Mouse (Mus musculus): ENCODE data around the gene Gm3625. TPM values are rescaled to one million over a fixed set of nuclear protein-coding genes. Genes with fewer than 3 reads are reported as not detected.

Gm3625 gene
- total RNA-seq (2014; rRNA removed) (not detected in 2 replicates), polyA plus RNA-seq (2015; fragmentation: Nextera tagmentation; extraction: Ambion mirVana) (not detected in 2 replicates)

DNA sequence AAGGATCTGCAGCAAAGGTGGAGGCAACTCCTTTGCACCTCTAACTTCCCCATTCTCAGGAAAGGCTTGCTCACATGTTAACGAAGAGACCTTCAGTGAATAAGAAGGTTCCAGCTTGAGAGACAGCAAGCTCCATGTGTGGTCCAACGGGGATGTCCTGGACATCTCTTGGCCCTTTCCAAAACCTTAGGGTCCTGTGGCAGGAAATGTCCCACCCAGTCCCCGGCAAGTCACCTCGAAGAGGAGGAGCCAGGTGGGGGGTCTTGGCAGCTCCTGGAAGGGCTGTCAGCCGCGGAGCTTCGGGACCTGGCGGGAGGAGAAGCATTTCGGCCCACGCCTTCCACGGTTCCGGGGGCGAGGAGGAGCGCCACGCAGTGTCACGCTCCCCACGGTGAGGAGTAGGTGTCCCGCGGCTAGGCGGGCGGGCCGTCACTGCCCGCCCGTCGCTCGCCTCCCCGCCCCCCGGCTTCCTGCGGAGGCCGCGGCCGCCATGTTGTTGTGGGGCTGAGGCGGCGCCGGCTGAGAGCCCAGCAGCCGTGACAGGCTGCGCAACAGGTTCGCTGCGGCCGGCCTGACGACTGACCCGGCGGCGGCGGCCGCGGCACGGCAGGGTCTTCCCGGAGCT lies at the start of gene Gm3625, which contains the start of gene Itsn2:
Gene Gm3625 (minus strand): TSS at position 387 of the 625 bp plus-strand sequence.
Gene Itsn2 (plus strand): TSS at position 98 of the 625 bp plus-strand sequence.
- Histone ChIP-seq H3K36me3 (ENCODE audit: insufficient read depth, low read length) (no peaks in the 10 kb centered on the region), H3K9ac (replicated peaks; ENCODE audit: low read length, poor library complexity, severe bottlenecking) (peak within 1 kb of the TSS; percentile 89), H3K4me2 (ENCODE audit: low read depth, low read length, poor library complexity, severe bottlenecking) (peak within 1 kb of the TSS; percentile 60), H3K27ac (ENCODE audit: low read depth, low read length) (peak within 1 kb of the TSS; percentile 72), H3K4me3 (ENCODE audit: low read depth, low read length) (peak within 1 kb of the TSS; percentile 78), H3K4me1 (ENCODE audit: insufficient read depth, low read length) (peaks cover 5% of the 10 kb centered on the region; the same call in 1 of the 2 replicates), H3K9me3 (ENCODE audit: low read length) (no peaks in the 10 kb centered on the region), H3K27me3 (ENCODE audit: insufficient read depth, low read length) (no peaks in the 10 kb centered on the region)
- WGBS = under 1% methylated on average over 33 of the region's 49 CpGs
- ATAC-seq (ENCODE audit: low FRiP score) = peak; percentile 91
- DNase-seq (ENCODE audit: low spot score) = peak; percentile 68
- TF ChIP-seq CTCF (IDR thresholded peaks at IDR 0.05) = no peak

DNA sequence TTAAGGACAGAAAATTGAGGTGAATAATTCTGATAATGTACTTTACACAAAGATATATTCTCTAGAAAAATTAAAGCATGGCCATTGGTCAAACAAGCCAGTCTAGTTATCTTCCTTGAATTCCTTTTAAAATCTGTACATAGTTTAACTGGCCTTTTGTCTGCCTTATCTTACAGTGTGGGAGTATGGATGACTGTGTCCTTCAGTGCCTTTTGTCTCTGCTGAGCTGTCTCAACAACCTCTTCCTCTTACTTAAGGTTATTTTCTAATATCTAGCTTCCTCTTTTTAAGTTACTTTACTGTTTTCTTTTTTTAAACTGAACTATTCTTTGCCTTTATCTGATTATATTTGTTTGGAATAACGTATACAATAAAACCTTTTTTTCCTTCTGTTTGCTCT lies 48.0 kb upstream of the Gm3625 start:
- no peaks in the 10 kb centered on the region for H3K27me3 ChIP-seq (ENCODE audit: insufficient read depth, low read length)
- 92% methylated on average over 1 of the region's 1 CpGs for WGBS
- no peak overlapping the region for H3K9ac ChIP-seq (replicated peaks; ENCODE audit: low read length, poor library complexity, severe bottlenecking)
- H3K27ac ChIP-seq (ENCODE audit: low read depth, low read length) = no peak overlapping the region
- no peak for DNase-seq (ENCODE audit: low spot score)
- H3K4me2 ChIP-seq (ENCODE audit: low read depth, low read length, poor library complexity, severe bottlenecking) = no peak overlapping the region
- no peaks in the 10 kb centered on the region for H3K4me1 ChIP-seq (ENCODE audit: insufficient read depth, low read length)
- no peaks in the 10 kb centered on the region for H3K9me3 ChIP-seq (ENCODE audit: low read length)
- no peak for TF ChIP-seq CTCF (IDR thresholded peaks at IDR 0.05)
- H3K36me3 ChIP-seq (ENCODE audit: insufficient read depth, low read length) = peaks cover 39% of the 10 kb centered on the region
- H3K4me3 ChIP-seq (ENCODE audit: low read depth, low read length) = no peak overlapping the region
- no peak for ATAC-seq (ENCODE audit: low FRiP score)

DNA sequence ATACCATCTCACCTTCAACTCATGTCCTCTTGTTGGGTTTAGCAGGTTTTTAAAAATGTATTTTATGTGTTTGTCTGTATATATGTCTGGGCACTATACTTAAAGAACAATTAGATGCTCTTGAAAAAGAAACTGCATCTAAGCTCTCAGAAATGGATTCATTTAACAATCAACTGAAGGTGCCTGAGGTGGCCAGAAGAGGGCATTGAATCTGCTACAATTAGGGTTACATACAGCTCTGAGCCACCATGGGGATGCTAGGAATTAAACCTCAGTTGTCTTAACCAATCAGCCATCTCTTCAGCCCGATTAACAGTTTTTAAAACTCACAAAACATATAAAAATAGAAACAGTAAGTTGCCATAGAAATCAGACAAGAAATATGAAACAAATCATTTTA lies 45.7 kb upstream of the Gm3625 start:
- peaks cover 42% of the 10 kb centered on the region for H3K36me3 ChIP-seq (ENCODE audit: insufficient read depth, low read length)
- H3K4me1 ChIP-seq (ENCODE audit: insufficient read depth, low read length) = no peaks in the 10 kb centered on the region
- DNase-seq (ENCODE audit: low spot score) (no peak), ATAC-seq (ENCODE audit: low FRiP score) (no peak)
- no peak overlapping the region for H3K4me2 ChIP-seq (ENCODE audit: low read depth, low read length, poor library complexity, severe bottlenecking)
- H3K9ac ChIP-seq (replicated peaks; ENCODE audit: low read length, poor library complexity, severe bottlenecking) = no peak overlapping the region
- WGBS = 91% methylated on average over 1 of the region's 1 CpGs
- H3K9me3 ChIP-seq (ENCODE audit: low read length) = no peaks in the 10 kb centered on the region
- TF ChIP-seq CTCF (IDR thresholded peaks at IDR 0.05) = peak; percentile 20; the same call in 1 of the 2 replicates
- no peak overlapping the region for H3K27ac ChIP-seq (ENCODE audit: low read depth, low read length)
- no peaks in the 10 kb centered on the region for H3K27me3 ChIP-seq (ENCODE audit: insufficient read depth, low read length)
- no peak overlapping the region for H3K4me3 ChIP-seq (ENCODE audit: low read depth, low read length)

DNA sequence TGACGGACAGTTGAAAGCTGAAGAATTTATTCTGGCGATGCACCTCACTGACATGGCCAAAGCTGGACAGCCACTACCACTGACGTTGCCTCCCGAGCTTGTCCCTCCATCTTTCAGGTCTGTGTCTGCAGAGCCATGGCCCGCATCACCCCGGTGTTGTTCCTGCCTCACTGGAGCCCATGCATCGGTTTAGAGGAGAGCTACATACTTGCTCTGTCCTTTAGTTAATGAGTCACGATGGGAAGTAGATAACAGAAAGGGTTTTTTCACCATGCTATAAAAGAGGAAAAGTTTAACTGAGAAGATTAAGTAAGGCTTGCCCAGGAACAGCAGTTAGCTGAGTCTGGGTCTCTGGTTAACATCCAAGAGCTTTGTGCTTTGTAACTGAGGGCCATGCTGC lies 40.2 kb upstream of the Gm3625 start:
- Histone ChIP-seq H3K9ac (replicated peaks; ENCODE audit: low read length, poor library complexity, severe bottlenecking) (no peak overlapping the region), H3K27ac (ENCODE audit: low read depth, low read length) (no peak overlapping the region), H3K27me3 (ENCODE audit: insufficient read depth, low read length) (no peaks in the 10 kb centered on the region), H3K4me3 (ENCODE audit: low read depth, low read length) (no peak overlapping the region), H3K4me1 (ENCODE audit: insufficient read depth, low read length) (no peaks in the 10 kb centered on the region), H3K4me2 (ENCODE audit: low read depth, low read length, poor library complexity, severe bottlenecking) (no peak overlapping the region), H3K36me3 (ENCODE audit: insufficient read depth, low read length) (peaks cover 50% of the 10 kb centered on the region), H3K9me3 (ENCODE audit: low read length) (no peaks in the 10 kb centered on the region)
- no peak for TF ChIP-seq CTCF (IDR thresholded peaks at IDR 0.05)
- ATAC-seq (ENCODE audit: low FRiP score) (no peak), DNase-seq (ENCODE audit: low spot score) (no peak)
- WGBS = 93% methylated on average over 8 of the region's 8 CpGs

DNA sequence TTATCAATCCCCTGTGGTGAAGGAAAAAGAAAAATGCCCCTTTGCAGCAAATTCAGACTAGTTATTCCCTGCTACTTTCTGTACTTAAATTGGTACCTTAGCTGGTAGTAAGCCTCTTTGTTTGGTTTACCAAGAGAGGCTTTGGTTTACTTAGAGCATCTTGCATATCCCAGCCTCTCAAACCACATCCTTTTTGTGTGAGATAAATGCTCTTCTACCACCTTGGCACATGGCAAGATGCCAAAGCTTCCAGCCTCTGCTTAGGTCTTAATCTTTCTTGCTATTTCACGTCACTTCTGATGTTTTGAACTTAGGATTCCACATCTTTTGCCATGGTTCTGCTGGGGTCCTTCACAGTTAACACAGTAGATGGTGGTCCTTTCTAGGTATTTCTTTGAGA lies 31.5 kb upstream of the Gm3625 start:
- no peak for ATAC-seq (ENCODE audit: low FRiP score)
- no peaks in the 10 kb centered on the region for H3K9me3 ChIP-seq (ENCODE audit: low read length)
- no peak overlapping the region for H3K9ac ChIP-seq (replicated peaks; ENCODE audit: low read length, poor library complexity, severe bottlenecking)
- no peak for TF ChIP-seq CTCF (IDR thresholded peaks at IDR 0.05)
- no peak overlapping the region for H3K4me2 ChIP-seq (ENCODE audit: low read depth, low read length, poor library complexity, severe bottlenecking)
- DNase-seq (ENCODE audit: low spot score) = no peak
- H3K27ac ChIP-seq (ENCODE audit: low read depth, low read length) = no peak overlapping the region
- no peaks in the 10 kb centered on the region for H3K36me3 ChIP-seq (ENCODE audit: insufficient read depth, low read length)
- H3K27me3 ChIP-seq (ENCODE audit: insufficient read depth, low read length) = no peaks in the 10 kb centered on the region
- no peaks in the 10 kb centered on the region for H3K4me1 ChIP-seq (ENCODE audit: insufficient read depth, low read length)
- H3K4me3 ChIP-seq (ENCODE audit: low read depth, low read length) = no peak overlapping the region
- WGBS = 69% methylated on average over 1 of the region's 1 CpGs

DNA sequence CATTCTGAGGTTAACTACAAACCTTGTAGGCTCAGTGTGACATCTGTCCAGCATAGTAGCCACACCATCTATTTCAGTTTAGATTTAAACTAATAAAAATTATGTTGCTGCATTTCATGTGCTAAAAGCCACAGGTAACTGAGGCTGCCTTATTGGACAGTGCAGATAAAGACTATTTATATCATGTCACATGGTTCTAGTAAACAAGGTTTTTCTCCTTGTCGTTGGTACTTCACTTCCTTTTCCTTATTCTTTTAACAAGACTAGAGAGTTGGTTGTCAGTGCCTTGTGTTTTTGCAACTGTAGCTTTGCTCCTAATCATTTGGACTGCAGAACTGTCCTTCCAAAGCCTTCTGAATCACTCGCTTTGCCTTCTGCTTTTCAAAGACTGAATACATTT lies 22.0 kb upstream of the Gm3625 start:
- TF ChIP-seq CTCF (IDR thresholded peaks at IDR 0.05) = no peak
- WGBS = 83% methylated on average over 2 of the region's 2 CpGs
- ATAC-seq (ENCODE audit: low FRiP score) = no peak

More for the DNA sequence above, 22.0 kb upstream of the Gm3625 start:
- Histone ChIP-seq H3K27me3 (ENCODE audit: insufficient read depth, low read length) (no peaks in the 10 kb centered on the region), H3K36me3 (ENCODE audit: insufficient read depth, low read length) (no peaks in the 10 kb centered on the region), H3K27ac (ENCODE audit: low read depth, low read length) (no peak overlapping the region), H3K4me2 (ENCODE audit: low read depth, low read length, poor library complexity, severe bottlenecking) (no peak overlapping the region), H3K9ac (replicated peaks; ENCODE audit: low read length, poor library complexity, severe bottlenecking) (no peak overlapping the region), H3K9me3 (ENCODE audit: low read length) (no peaks in the 10 kb centered on the region), H3K4me1 (ENCODE audit: insufficient read depth, low read length) (no peaks in the 10 kb centered on the region), H3K4me3 (ENCODE audit: low read depth, low read length) (no peak overlapping the region)
- no peak for DNase-seq (ENCODE audit: low spot score)
